Mouse (Mus musculus) fibroblast of lung, adult 2 months (primary cell): ENCODE results near the gene Gckr.

Source experiments
- DNase-seq: peaks from one replicate; pipeline ENCODE4 v3.0.0-alpha.2; 2011; ENCODE audit warnings: low read depth

The Gckr gene

GRCm38 (mm10) chr5:31297047-31297757 lies at the start of gene Gckr:
TSS of gene Gckr (plus strand) at chr5:31297443.
- DNase-seq, result no peak

GRCm38 (mm10) chr5:31250716-31251115 lies 46.5 kb upstream of the Gckr start:
- DNase-seq, result no peak

- DNase-seq, result no peak
Measured at GRCm38 (mm10) chr5:31251541-31252101, 45.6 kb upstream of the Gckr start, which contains the start of gene Krtcap3. TSS of gene Krtcap3 (plus strand) at chr5:31251691.

GRCm38 (mm10) chr5:31252151-31252550 lies 45.1 kb upstream of the Gckr start:
- DNase-seq, result no peak

GRCm38 (mm10) chr5:31252795-31253545 lies 44.3 kb upstream of the Gckr start:
- no peak for DNase-seq

- DNase-seq, result no peak
Measured at GRCm38 (mm10) chr5:31253806-31254205, 43.4 kb upstream of the Gckr start.

GRCm38 (mm10) chr5:31254452-31254851 lies 42.8 kb upstream of the Gckr start:
- DNase-seq, result peak; percentile 46

GRCm38 (mm10) chr5:31254901-31255300 lies 42.3 kb upstream of the Gckr start:
- no peak for DNase-seq

- DNase-seq, result no peak
Measured at GRCm38 (mm10) chr5:31255381-31255780, 41.9 kb upstream of the Gckr start.

GRCm38 (mm10) chr5:31255971-31256370 lies 41.3 kb upstream of the Gckr start:
- no peak for DNase-seq

GRCm38 (mm10) chr5:31257616-31258015 lies 39.6 kb upstream of the Gckr start:
- no peak for DNase-seq

- DNase-seq, result no peak
Measured at GRCm38 (mm10) chr5:31266101-31266500, 31.1 kb upstream of the Gckr start.

GRCm38 (mm10) chr5:31267686-31268085 lies 29.6 kb upstream of the Gckr start:
- no peak for DNase-seq

- no peak for DNase-seq
Measured at GRCm38 (mm10) chr5:31273018-31273417, 24.2 kb upstream of the Gckr start.

- DNase-seq, result no peak
Measured at GRCm38 (mm10) chr5:31279245-31279988, 17.8 kb upstream of the Gckr start.

GRCm38 (mm10) chr5:31288225-31288624 lies 9.0 kb upstream of the Gckr start:
- no peak for DNase-seq

GRCm38 (mm10) chr5:31288655-31289054 lies 8.6 kb upstream of the Gckr start:
- DNase-seq, result no peak

- no peak for DNase-seq
Measured at GRCm38 (mm10) chr5:31289626-31290230, 7.5 kb upstream of the Gckr start.

- DNase-seq, result peak; percentile 97
Measured at GRCm38 (mm10) chr5:31290521-31291360, 6.5 kb upstream of the Gckr start, which contains the start of gene Ift172. TSS of gene Ift172 (minus strand) at chr5:31291116.

- no peak for DNase-seq
Measured at GRCm38 (mm10) chr5:31291361-31291688, 5.9 kb upstream of the Gckr start.

- DNase-seq, result no peak
Measured at GRCm38 (mm10) chr5:31294964-31295605, 2.2 kb upstream of the Gckr start.
